Mouse (Mus musculus): Measurements from ENCODE around the gene Vps33b.

Gene Vps33b

GRCm38 (mm10) chr7:80269751-80270255 is 354 bp downstream of the Vps33b start:
- DNase-seq (ENCODE audit: low read depth, low spot score) = peak; percentile 11

DNA sequence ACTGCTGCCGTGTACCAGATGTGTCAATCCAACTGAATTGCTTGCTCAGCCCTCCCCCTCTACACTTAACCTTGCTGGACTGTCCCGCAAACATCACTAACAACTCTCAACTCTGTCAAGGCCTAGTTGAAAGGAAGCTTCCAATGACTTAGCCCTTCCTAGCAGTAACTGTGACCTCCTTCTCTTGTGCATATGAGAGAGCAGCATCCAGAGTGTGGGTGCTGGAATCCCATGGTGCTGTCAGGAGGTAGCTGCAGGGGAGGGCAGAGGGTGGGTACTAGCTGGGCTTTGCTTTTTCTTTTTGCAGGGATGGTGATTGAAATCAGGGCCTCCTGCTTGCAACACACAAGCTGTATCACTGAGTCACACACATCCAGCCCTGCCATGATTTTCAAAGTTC is 4.0 kb downstream of the Vps33b start:
- no peak for DNase-seq (ENCODE audit: low read depth, low spot score)

DNA sequence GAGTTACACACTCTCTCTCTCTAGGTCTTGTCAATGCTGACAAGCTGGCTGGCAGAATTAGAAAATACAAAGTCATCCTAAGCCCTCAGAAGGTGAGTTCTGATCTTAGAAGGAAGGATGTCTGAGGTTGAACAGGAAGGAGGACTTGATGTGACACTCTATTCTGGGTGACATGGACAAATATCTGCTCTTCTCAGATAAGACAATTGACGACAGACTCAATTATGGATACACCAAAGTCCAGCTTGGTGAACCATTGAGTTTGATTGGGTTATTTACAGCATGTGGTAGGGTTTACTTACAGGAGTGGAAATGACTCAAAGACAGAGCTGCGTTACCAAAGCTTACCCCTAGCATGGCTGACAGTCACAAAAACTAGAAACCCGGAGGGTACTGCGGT is 6.9 kb downstream of the Vps33b start:
- no peak for DNase-seq (ENCODE audit: low read depth, low spot score)

DNA sequence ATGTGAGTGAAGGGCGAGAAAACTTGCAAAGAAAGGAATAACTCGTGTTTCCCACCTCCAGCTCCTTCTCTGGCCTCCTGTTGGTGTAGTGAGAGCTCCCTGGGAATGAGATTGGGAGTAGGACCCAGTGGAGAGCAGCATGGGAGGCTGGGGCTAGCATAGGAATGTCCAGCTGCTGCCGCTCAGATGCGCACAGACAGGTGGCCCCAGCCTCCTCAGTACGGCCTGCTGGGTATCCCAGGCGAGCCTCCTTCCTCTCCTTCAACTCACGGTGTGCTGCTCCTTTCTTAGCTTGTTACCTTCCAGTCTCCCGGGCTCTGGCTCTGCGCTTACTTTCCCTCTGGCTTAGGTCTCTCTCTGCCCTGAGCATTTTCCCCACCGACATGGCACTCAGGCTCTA is 10.6 kb downstream of the Vps33b start:
- no peak for DNase-seq (ENCODE audit: low read depth, low spot score)

DNA sequence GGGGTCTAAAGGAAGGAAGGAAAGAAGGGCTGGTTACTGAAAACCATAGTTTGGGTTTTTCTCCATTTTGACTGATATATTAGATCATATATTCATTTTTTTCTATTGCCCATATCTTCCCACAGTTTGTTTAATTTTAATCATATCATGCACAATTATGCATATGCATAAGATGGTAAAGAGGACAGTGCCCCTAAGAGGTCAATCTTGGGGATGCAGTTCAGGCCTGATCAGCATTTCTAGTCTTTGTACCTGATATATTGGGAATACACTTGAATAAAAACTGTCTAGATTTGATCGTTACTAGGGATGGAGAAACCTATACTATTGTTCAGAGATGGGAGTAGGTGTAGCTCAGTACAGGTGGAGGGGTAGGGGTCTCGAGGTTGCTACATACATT is 11.5 kb downstream of the Vps33b start:
- DNase-seq (ENCODE audit: low read depth, low spot score) = no peak

DNA sequence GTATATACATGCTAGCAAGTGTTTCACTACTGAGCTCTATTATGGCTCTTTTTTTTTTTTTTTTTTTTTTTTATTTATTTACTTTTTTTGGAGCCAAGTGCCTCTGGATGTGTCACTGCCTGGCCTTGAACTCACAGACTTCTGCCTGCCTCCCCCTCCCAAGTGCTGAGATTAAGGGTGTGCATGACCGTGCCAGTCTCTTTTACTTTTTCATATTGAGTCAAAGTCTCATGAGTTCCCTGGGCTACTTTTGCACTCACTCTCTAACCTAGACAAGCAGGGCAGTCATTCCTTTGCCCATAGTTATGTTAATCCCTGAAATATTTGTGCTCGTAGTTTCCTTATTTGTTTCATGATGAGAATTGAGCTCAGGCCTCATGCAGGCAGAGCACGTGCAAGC is 12.2 kb downstream of the Vps33b start:
- DNase-seq (ENCODE audit: low read depth, low spot score) = no peak

DNA sequence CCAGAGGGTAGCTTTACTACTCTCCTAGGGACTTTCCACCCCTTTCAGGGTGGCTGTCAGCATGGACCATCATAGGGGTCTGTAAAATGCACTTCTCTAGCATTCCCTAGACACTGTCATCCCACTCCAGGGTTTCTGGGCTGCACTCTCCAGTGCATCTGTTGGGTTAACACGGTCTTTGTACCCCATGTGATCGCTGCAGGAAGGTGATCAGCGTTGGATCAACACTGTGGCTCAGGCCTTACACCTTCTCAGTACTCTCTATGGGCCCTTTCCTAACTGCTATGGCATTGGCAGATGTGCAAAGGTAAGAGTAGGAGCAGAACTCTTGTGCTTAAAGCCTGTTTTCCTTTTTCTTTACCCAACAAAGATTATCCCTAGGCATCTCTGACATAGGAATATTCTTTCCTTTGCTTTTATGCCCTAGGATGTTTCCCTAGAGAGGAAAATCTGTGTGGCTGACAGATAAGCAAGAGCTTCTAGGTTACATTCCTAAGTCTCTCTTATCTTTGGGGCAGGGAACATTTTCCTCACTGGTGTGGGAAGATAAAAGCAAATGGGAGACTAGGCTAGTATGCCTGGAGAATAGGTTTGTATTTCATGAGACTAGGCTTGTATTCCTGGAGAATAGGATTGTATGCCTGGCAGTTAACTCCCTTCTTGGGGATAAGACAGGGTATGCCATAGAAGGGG is 13.9 kb downstream of the Vps33b start:
- no peak for DNase-seq (ENCODE audit: low read depth, low spot score)

DNA sequence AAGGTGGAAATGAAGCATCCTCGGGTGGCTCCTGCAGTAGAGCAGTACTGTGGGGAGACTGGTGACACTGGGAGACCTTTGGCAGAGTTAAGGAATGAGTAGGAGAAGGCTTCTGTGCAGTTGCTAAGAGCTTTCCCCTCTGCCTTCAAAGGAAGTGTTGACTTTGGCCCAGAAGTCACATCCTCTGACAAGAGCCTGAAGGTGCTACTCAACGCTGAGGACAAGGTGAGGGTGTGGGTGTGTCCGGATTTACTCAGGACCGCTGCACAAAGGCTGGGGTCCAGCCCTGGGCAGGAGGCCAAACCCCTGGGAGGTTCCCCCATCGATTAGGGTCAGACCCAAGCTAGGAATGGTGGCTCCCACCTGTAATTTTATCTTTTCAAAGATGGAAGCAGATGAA is 14.9 kb downstream of the Vps33b start:
- no peak for DNase-seq (ENCODE audit: low read depth, low spot score)

DNA sequence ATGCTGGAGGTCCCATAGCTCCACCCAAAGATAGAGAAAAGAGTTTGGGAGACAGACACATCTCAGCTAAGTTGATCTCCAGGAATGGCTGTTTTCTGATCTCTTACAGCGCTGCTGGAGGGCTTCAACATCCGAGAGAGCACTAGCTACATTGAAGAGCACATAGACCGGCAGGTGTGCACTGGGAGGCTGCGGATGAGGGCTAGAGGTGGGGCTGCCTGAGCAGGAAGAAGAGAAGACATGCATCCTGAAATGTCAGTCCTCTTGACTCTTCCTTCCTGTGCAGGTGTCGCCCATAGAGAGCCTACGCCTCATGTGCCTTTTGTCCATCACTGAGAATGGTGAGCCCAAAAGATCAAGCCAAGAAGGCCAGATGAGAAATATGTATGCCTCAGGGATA is 16.3 kb downstream of the Vps33b start:
- DNase-seq (ENCODE audit: low read depth, low spot score) = no peak

- DNase-seq (ENCODE audit: low read depth, low spot score) = no peak
These were observed 18.3 kb downstream of the Vps33b start for GRCm38 (mm10) chr7:80287736-80288135.

DNA sequence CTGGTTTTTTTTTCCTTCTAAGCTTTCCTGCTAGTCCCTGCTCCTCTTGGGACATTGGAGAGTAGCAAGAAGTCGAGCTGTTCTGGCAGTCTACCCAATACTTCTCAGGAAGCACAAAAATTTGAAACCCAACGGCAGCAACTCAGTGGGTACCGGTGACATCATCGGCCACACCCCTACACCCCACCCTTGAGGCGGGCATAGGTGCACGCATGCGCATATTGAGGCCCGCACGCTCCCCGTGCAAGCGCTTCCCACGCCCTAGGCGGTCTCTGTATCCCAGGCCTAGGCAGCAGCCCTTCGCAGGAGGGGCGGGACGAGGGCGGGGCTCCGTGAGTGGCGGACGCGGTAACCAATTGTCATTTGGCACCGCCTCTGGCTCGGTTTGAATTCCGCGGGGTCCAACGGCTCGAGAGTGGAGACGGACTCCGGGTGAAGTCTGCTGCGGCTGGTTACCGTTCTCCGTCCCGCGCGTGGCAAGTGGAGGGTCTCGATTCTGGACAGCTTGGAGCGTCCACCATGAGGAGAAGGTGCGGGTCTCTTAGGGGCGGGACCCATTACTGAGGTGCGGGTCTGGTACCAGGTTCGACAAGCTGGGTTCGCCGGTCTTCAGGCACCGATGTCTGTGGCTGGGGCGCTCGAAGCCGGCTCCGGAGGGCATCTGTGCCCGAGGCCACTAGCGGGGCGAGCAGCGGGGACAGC is 24.8 kb downstream of the Vps33b start, which contains the start of gene Prc1:
Gene Prc1 (plus strand): TSS at position 389 of the 702 bp plus-strand sequence.
- DNase-seq (ENCODE audit: low read depth, low spot score) = peak; percentile 98

DNA sequence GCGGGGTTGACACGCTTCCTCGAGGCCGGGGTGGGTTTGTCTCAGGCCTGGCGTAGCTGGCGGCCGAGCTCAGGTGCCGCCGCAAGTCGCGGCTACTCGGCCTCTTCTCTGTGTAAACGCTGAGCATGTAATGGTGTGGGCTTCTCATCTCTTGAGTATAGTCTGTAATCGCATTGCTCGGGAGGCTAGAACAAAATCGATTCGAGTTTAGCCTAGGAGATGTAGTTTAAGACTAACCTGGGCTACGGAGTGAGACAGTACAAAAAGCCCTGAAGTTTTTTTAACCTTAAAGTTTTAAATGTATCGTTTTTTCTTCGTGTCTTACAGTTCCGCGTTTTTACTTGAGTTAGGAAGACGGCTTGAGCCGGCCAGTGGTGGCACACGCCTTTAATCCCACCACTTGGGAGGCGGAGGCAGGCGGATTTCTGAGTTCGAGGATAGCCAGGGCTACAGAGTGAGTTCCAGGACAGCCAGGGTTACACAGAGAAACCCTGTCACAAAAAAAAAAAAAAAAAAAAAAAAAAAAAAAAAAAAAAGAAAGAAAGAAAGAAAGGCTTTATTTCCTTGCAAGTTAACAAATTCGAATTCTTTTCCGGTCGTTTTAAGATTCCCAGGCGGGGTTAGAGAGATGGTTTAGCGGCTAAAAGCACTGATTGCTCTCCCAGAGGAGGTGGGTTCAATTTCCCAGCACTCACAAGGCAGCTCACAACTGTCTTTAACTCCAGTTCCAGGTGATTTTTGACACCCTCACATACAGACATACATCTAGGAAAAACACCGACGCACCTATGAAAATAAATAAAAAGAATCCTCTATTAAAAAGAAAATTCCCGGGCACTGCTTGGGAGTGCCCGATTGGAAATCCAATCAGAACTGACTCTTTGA is 25.6 kb downstream of the Vps33b start:
- no peak for DNase-seq (ENCODE audit: low read depth, low spot score)

DNA sequence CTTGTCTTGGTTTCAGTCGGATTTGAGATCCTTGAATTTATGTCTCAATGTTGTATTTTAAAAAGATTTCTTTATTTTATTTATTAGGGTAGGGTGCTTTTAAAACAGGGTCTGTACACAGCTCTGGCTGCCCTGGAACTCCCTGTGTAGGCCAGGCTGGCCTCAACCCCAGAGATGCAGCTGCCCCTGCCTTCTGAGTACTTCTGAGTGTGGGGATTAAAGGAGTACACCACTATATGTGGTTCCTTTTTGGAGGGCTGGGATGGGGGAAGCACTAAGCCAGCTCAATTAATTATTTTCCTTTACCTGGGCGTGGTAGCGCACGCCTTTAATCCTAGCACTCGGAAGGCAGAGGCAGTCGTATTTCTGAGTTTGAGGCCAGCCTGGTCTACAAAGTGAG is 27.0 kb downstream of the Vps33b start:
- DNase-seq (ENCODE audit: low read depth, low spot score) = no peak

DNA sequence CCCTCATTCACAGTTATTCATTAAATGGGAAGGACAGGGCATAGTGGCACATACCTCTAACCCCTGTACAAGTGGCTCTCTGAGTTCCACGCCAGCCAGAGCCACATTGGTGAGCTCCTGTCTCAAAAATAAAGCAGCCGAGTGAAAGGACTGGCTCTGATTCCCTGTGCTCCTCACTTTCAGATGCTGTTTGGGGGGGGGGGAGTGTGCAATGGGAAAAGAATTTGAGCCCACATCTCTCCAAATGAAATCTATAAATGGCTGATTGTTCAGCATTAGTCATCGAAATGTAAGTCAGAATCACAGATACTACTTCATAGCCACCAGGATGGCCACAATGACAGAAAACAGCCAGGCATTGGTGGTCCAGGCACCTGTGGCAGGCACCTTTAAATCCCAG is 27.6 kb downstream of the Vps33b start:
- no peak for DNase-seq (ENCODE audit: low read depth, low spot score)

GRCm38 (mm10) chr7:80298754-80299153 is 29.3 kb downstream of the Vps33b start:
- no peak for DNase-seq (ENCODE audit: low read depth, low spot score)

DNA sequence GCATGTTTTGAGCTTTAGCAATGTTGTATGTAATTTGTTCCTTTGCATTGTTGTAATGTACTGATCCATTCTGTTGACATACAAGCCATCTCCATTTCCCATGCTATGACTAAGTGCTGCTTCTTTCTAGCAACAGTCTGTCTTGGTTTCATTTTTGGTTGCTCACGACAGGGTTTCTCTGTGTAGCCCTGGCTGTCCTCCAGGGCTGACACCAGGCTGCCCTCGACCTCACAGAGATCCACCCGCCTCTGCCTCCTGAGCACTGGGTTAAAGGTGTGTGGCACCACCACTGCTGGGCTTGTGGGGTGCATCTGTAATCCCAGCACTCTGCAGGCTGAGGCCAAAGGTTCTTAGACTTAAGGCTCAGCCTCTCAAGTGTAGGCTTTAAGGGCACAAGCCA is 30.1 kb downstream of the Vps33b start:
- no peak for DNase-seq (ENCODE audit: low read depth, low spot score)

DNA sequence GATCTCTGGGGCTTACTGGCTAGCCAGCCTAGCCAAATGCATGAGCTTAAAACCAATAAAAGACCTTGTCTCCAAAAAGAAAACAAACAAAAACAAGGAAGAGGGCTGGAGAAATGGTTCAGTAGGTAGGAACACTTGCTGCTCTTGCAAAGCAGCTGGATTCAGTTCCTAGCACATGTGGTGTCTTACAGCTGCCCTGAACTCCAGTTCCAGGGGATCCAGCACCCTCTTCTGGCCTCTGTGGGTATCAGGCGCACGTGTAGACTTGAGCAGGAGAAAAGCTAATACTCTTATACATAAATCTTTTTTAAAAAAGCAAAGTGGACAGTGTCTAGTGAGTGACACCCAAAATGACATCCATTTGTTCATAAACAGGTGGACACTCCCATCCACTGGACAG is 32.1 kb downstream of the Vps33b start:
- no peak for DNase-seq (ENCODE audit: low read depth, low spot score)

- DNase-seq (ENCODE audit: low read depth, low spot score) = no peak
These were observed 38.3 kb downstream of the Vps33b start for GRCm38 (mm10) chr7:80307766-80308165.

DNA sequence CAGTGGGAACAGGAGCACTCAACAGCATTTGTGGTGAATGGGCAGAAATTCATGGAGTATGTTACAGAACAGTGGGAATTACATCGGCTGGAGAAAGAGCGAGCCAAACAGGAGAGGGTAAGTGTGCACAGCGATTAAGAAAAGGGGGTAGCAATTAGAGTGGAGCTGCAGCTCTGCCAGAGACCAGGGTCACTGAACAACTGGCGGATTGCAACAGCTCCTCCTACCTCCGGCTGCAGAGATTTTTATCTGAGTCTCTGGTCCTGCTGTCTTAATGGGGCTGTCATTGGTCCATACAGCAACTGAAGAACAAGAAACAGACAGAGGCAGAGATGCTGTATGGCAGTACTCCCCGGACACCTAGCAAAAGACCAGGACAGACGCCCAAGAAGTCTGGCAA is 41.3 kb downstream of the Vps33b start:
- no peak for DNase-seq (ENCODE audit: low read depth, low spot score)

GRCm38 (mm10) chr7:80315733-80316132 is 46.3 kb downstream of the Vps33b start:
- no peak for DNase-seq (ENCODE audit: low read depth, low spot score)

GRCm38 (mm10) chr7:80317439-80318115 is 48.1 kb downstream of the Vps33b start:
- no peak for DNase-seq (ENCODE audit: low read depth, low spot score)

DNA sequence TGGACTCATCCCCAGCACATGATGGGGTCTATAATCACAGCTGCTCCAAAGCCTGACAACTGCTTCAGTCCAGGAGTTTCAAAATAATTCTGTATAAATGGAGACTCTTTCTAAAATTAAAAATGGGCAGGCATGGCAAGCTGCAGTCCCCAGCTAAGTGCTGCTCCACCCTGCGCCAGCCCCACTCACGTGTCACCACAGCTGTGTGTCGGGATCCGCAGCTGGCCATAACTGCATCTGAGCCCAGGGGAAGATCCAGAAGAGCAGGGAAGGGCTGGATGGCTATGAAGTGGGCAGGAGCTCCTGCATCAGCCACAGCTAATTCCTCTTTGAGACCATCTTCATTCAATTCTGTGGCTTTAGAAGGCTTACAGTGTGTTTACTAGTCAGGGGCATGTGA is 49.2 kb downstream of the Vps33b start:
- no peak for DNase-seq (ENCODE audit: low read depth, low spot score)

All from mesoderm, embryonic 11.5 days (tissue).